Mouse (Mus musculus) midbrain, embryonic 14.5 days (tissue): ENCODE data around the gene Baiap3. TPM values are rescaled to one million over a fixed set of nuclear protein-coding genes. Genes with fewer than 3 reads are reported as not detected.

Source experiments
- ATAC-seq: fragments of 200-750 bp; cut with Nextera tagmentation; 2 replicates; pipeline ENCODE4 v1.8.0; 2017; ENCODE audit warnings: moderate number of reproducible peaks, moderate library complexity; ENCODE audit not compliant: low FRiP score, low TSS enrichment
- DNase-seq: peaks from one replicate; pipeline ENCODE4 v3.0.0-alpha.2; 2015
- H3K27ac ChIP-seq: fragments of 300-500 bp; sonication (generic); replicated peaks from 2 replicates; pipeline ENCODE4 v1.5.1; 2014; ENCODE audit warnings: mild to moderate bottlenecking, low read depth, low read length, moderate library complexity
- H3K27me3 ChIP-seq: fragments of 300-500 bp; sonication (generic); 2 replicates; pipeline ENCODE4 v1.6.1; 2014; ENCODE audit warnings: low read length, control low read depth, mixed read lengths; ENCODE audit not compliant: control insufficient read depth, insufficient read depth
- H3K36me3 ChIP-seq: fragments of 300-500 bp; sonication (generic); 2 replicates; pipeline ENCODE4 v1.6.1; 2014; ENCODE audit warnings: low read length, control low read depth; ENCODE audit not compliant: control insufficient read depth, insufficient read depth
- H3K4me1 ChIP-seq: fragments of 300-500 bp; sonication (generic); 2 replicates; pipeline ENCODE4 v1.6.1; 2014; ENCODE audit warnings: mild to moderate bottlenecking, antibody characterized with exemption, low read length, control low read depth; ENCODE audit not compliant: control insufficient read depth, insufficient read depth
- H3K4me2 ChIP-seq: fragments of 300-500 bp; sonication (generic); 2 replicates; pipeline ENCODE4 v1.6.1; 2014; ENCODE audit warnings: mild to moderate bottlenecking, low read length, moderate library complexity
- H3K4me3 ChIP-seq: fragments of 300-500 bp; sonication (generic); replicated peaks from 2 replicates; pipeline ENCODE4 v1.5.1; 2014; ENCODE audit warnings: low read depth, low read length
- H3K9ac ChIP-seq: fragments of 300-500 bp; sonication (generic); replicated peaks from 2 replicates; pipeline ENCODE4 v1.6.1; 2014; ENCODE audit warnings: mild to moderate bottlenecking, low read length, moderate library complexity
- H3K9me3 ChIP-seq: fragments of 300-500 bp; sonication (generic); 2 replicates; pipeline ENCODE4 v1.6.1; 2016; ENCODE audit warnings: low read length, control low read depth, mixed read lengths; ENCODE audit not compliant: control insufficient read depth
- WGBS: fragments of 180-500 bp; shearing (Covaris S2); extraction: QIAGEN DNeasy Blood & Tissue Kit; methylation state at CpG from one replicate; pipeline ENCODE4 v1.1.7; 2014; 5-methylcytosine and 5-hydroxymethylcytosine counted together
- polyA plus RNA-seq: library from polyadenylated mRNA; unstranded; fragments of >200 nt; fragmentation: Nextera tagmentation; extraction: Ambion mirVana; gene quantifications from 2 replicates; pipeline ENCODE4 v1.2.1, GENCODE M21; 2014

The Baiap3 gene
- polyA plus RNA-seq, 1 experiment from 2014 or later: 11.6 TPM

DNA sequence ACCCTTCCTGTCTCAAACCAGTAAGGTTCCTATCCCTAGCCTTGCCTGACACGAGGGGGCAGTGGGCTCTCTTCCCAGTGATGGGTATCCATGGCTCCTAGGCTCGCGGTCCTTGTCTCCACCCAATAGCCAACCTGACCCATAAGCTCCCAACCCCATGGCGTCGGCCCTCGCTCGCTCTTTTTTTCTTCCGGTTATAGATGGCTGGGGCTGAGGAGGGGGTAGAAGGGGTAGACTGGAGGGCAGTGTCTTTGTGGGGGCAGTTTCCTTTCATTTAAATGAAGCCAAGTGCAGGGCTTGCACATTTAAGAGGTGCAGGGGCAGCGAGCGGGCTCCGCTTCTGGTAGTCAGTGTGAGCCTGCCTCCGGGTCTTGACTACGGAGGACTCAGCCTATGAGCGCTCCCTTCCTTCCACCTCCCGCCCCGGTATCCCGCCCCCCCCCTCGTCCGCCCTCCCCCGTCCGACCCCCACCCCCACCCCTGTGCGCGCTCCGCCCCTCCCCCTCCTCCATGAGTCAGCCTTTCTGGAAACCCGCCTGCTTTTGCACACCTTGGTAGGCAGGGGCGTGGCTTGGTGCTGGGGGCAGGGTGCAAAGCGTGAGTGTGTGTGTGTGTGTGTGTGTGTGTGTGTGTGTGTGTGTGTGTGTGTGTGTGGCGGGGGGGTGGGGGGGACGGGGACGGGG, 34.2 kb downstream of the Baiap3 start:
- H3K9me3 ChIP-seq: no peaks in the 10 kb centered on the region
- ATAC-seq (peak; percentile 83), DNase-seq (peak; percentile 76)
- peak overlapping the region; percentile 51 for H3K9ac ChIP-seq
- peak overlapping the region; percentile 65 for H3K27ac ChIP-seq
- peak overlapping the region; percentile 70 for H3K4me2 ChIP-seq
- no peaks in the 10 kb centered on the region for H3K27me3 ChIP-seq
- peaks cover 10% of the 10 kb centered on the region; the same call in 1 of the 2 replicates for H3K4me1 ChIP-seq
- under 1% methylated on average over 22 of the region's 30 CpGs for WGBS
- peaks cover 30% of the 10 kb centered on the region for H3K36me3 ChIP-seq
- H3K4me3 ChIP-seq: peak overlapping the region; percentile 32

DNA sequence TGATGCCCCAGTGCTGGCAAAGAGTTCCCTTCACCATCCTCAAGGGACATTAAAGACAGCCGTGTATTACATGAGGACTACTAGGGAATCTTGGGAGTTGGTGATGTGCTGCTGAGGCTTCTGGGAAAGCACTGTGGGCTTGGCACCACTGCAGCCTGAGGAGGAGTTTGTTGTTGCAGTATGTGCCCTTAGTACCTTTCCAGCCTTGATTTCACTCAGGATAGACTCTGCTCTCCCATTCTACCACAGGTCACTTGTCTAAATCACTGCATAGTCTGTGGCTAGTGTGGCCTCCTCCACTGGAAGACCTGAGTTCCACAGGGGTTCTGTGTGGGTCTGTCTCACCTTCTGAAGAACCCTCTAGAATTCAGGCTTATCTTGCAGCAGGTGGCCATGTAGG, 35.4 kb downstream of the Baiap3 start:
- no peak for DNase-seq
- Histone ChIP-seq H3K4me3 (no peak overlapping the region), H3K4me2 (no peak overlapping the region), H3K27ac (no peak overlapping the region), H3K36me3 (peaks cover 27% of the 10 kb centered on the region), H3K4me1 (peaks cover 10% of the 10 kb centered on the region; the same call in 1 of the 2 replicates), H3K9me3 (no peaks in the 10 kb centered on the region), H3K9ac (0 out of 2 replicates have a peak overlapping the region, but pooled peaks have one; percentile 9), H3K27me3 (no peaks in the 10 kb centered on the region)
- no peak for ATAC-seq
- WGBS: 93% methylated on average over 1 of the region's 1 CpGs

DNA sequence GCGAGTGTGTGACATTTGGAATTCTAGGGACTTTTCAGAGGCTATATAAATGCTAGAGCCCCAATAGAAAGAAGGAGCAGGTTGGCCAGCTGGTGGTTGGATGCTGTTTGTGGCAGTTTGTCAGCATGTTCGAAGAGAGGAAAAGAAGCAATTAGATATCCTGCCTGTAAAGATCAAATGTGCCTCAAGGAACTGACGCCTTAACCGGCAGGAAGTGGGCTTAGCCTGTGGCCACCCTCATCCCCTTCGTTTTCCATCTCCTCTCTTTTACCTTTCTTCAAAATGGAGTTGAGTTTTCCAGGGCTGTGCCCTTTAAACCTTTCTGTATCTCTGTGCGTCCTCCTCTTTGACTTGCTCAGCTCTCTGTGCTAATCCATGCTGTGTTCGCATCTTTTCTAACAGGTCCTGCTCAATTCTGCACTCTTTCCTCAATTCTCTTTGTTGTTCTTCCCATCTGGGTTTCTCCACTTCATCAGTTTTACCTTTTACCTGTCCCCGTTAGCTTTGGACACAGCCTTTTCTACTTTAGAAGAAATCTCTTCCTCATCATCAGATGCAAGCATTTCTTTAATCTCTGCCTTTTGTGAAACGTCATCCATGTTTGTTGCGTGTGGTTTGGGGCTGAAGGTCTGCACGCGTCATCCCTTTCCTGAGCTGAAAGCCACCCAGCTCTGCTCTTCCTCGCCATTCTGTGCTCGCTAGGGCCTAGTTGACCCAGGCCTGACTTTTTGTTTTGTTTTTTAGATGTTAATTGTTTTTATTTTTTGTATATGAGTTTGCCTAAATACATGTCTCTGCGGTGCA, 36.5 kb downstream of the Baiap3 start:
- DNase-seq: no peak
- 96% methylated on average over 15 of the region's 15 CpGs for WGBS

DNA sequence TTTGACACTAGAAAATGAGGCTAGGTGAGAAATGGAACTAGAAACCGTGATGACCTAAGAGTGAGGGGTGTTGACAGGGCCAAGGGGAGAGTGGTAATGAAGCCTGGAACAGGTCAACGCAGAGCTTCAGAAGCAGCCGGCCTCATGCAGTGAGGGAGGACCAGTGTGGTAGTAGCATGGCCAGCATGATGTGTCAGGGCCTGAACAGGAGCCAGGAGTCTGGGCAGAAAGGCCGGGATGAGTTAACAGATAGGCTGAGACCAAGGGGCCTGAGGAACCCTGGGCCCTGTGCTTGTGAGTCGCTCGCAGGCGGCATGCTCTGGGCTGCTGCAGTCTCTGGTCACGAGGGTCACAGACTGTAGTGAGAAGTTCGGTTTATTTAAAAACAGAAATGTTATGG, 37.2 kb downstream of the Baiap3 start:
- no peak overlapping the region for H3K27ac ChIP-seq
- no peak for ATAC-seq
- H3K9ac ChIP-seq: no peak overlapping the region
- H3K4me3 ChIP-seq: no peak overlapping the region
- peaks cover 41% of the 10 kb centered on the region for H3K36me3 ChIP-seq
- no peaks in the 10 kb centered on the region for H3K9me3 ChIP-seq
- H3K27me3 ChIP-seq: no peaks in the 10 kb centered on the region
- H3K4me1 ChIP-seq: peaks cover 10% of the 10 kb centered on the region; the same call in 1 of the 2 replicates
- no peak overlapping the region for H3K4me2 ChIP-seq
- no peak for DNase-seq
- WGBS: 91% methylated on average over 9 of the region's 9 CpGs

More for the DNA sequence above, 36.5 kb downstream of the Baiap3 start:
- H3K4me2 ChIP-seq: no peak overlapping the region
- H3K36me3 ChIP-seq: peaks cover 34% of the 10 kb centered on the region
- H3K4me1 ChIP-seq: peaks cover 10% of the 10 kb centered on the region; the same call in 1 of the 2 replicates
- H3K9ac ChIP-seq: no peak overlapping the region
- no peaks in the 10 kb centered on the region for H3K9me3 ChIP-seq
- no peak for ATAC-seq
- no peaks in the 10 kb centered on the region for H3K27me3 ChIP-seq
- no peak overlapping the region for H3K4me3 ChIP-seq
- no peak overlapping the region for H3K27ac ChIP-seq

DNA sequence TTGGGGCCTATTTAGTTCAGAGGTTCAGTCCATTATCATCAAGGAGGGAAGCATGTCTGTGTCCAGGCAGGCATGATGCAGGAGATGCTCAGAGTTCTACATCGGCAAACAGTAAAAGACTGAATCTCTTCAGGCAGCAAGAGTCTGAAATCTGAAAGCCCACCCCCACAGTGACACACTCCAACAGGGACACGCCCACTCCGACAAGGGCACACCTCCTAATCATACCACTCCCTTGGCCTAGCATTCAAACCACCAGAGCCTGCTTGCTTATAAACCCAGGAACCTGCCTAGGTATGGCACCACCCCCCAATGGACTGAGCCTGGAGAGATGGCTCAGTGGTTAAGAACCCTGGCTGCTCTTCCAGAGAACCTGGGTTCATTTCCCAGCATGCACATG, 40.7 kb downstream of the Baiap3 start:
- WGBS: 91% methylated on average over 3 of the region's 3 CpGs
- Histone ChIP-seq H3K27me3 (no peaks in the 10 kb centered on the region), H3K9ac (no peak overlapping the region), H3K9me3 (no peaks in the 10 kb centered on the region), H3K4me3 (no peak overlapping the region), H3K4me2 (no peak overlapping the region), H3K36me3 (peaks cover 74% of the 10 kb centered on the region), H3K27ac (no peak overlapping the region), H3K4me1 (no peaks in the 10 kb centered on the region)
- ATAC-seq (no peak), DNase-seq (no peak)

DNA sequence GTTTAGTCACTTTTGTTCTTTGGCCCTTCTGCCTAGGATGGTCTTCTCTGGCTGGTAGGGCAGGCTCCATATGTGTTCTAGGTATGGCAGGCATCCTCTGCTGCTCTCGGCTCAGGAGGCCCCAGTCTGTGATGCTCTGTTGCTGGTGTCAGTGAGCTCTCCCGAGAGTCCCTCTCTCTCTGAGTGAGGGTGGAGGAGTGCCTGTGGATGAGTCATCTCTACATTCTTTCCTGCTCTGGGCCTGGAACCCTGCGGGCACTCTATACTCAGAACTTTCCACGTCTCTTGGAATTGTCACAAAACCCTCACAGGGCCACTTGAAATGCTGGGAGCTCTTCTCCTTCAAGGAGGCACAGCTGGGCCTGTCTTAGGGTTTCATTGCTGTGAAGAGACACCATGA, 44.5 kb downstream of the Baiap3 start:
- no peak for DNase-seq
- H3K27me3 ChIP-seq: no peaks in the 10 kb centered on the region
- H3K27ac ChIP-seq: no peak overlapping the region
- no peaks in the 10 kb centered on the region for H3K9me3 ChIP-seq
- whole genome bisulfite sequencing: 94% methylated on average over 4 of the region's 4 CpGs
- no peaks in the 10 kb centered on the region for H3K4me1 ChIP-seq
- no peak overlapping the region for H3K4me2 ChIP-seq
- peaks cover 92% of the 10 kb centered on the region for H3K36me3 ChIP-seq
- no peak overlapping the region for H3K4me3 ChIP-seq
- no peak overlapping the region for H3K9ac ChIP-seq
- no peak for ATAC-seq

DNA sequence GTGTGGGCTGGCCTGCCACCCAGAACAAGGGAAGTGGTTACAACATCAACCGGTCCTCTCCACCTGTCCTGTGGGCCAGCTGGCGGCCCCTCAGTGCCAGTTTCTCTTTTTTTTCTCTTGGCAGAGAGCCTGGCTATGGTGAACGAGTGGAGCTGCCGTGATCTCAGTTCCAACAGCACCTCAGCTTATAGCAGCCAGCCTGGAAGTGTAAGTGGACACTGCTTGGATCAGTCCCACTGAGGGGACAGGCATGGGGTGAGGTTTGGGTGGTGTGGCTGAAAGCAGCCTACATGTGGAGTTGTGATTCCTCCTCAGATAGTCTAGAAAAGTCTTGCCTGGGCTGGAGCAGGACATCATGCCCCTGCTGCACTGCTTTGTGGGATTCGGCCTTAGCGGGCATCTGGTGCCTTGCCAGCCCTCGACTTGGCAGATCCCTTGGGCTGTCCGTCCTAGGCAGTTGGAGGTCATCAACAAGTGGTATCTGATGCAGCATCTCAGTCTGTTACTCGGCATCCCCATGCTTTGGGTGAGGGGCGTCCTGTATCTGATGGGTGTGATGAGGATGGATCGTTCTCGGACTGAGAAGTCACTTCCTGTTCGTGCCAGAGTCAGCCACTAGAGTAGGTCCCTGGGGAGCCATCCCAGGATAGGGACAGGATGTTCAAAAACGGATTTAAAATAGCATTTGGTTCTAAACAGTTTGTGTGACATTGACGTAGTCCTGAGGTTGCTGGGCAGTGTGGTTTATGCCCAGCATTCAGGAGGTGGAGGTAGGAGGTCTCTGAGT, 45.3 kb downstream of the Baiap3 start:
- Histone ChIP-seq H3K4me1 (no peaks in the 10 kb centered on the region), H3K9ac (no peak overlapping the region), H3K27ac (no peak overlapping the region), H3K36me3 (peaks cover 94% of the 10 kb centered on the region), H3K9me3 (no peaks in the 10 kb centered on the region), H3K4me2 (no peak overlapping the region), H3K27me3 (no peaks in the 10 kb centered on the region), H3K4me3 (no peak overlapping the region)
- DNase-seq: no peak
- 93% methylated on average over 15 of the region's 15 CpGs for WGBS
- no peak for ATAC-seq

DNA sequence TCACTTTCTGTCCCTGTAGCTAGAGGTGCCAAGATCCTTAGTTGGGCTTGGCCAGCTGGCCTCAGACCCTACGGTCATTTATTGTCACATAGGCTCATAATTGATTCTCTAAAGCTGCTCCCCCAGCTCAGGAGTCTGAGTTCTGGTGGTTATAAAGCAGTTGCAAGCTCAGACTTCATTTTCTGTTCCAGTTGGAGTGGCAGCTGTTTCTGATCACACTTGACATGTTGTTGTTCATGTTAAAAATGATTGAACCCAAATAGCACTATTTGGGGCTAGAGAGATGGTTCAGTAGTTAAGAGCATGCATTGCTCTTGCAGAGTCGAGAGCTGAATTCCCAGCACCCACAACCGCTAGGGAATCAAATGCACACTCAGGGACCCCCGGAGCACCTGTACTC, 46.2 kb downstream of the Baiap3 start:
- peaks cover 94% of the 10 kb centered on the region for H3K36me3 ChIP-seq
- no peak overlapping the region for H3K9ac ChIP-seq
- WGBS: 97% methylated on average over 4 of the region's 4 CpGs

More for the DNA sequence above, 46.2 kb downstream of the Baiap3 start:
- no peak overlapping the region for H3K27ac ChIP-seq
- no peaks in the 10 kb centered on the region for H3K27me3 ChIP-seq
- no peaks in the 10 kb centered on the region for H3K4me1 ChIP-seq
- no peak overlapping the region for H3K4me3 ChIP-seq
- H3K9me3 ChIP-seq: no peaks in the 10 kb centered on the region
- no peak overlapping the region for H3K4me2 ChIP-seq
- ATAC-seq (no peak), DNase-seq (no peak)
